Mouse (Mus musculus) testis, adult 2 months (tissue): Measurements from ENCODE around the gene Nav3. TPM values are rescaled to one million over a fixed set of nuclear protein-coding genes. Genes with fewer than 3 reads are reported as not detected.

Experiments used
- H3K27ac ChIP-seq: fragments of 200-500 bp; 2 replicates; pipeline ENCODE4 v1.5.1; 2012; ENCODE audit warnings: low read depth, low read length; ENCODE audit not compliant: control insufficient read depth, insufficient read depth
- H3K27me3 ChIP-seq: fragments of 200-500 bp; 2 replicates; pipeline ENCODE4 v1.6.1; 2012; ENCODE audit warnings: mild to moderate bottlenecking, low read length, moderate library complexity; ENCODE audit not compliant: control insufficient read depth, insufficient read depth
- H3K36me3 ChIP-seq: fragments of 200-500 bp; 2 replicates; pipeline ENCODE4 v1.6.1; 2012; ENCODE audit warnings: mild to moderate bottlenecking, low read length; ENCODE audit not compliant: control insufficient read depth, insufficient read depth
- H3K4me1 ChIP-seq: fragments of 200-500 bp; 2 replicates; pipeline ENCODE4 v1.6.1; 2012; ENCODE audit warnings: low read length; ENCODE audit not compliant: control insufficient read depth, insufficient read depth
- H3K4me3 ChIP-seq: fragments of 200-500 bp; 2 replicates; pipeline ENCODE4 v1.5.1; 2012; ENCODE audit warnings: low read depth, mild to moderate bottlenecking, low read length, moderate library complexity, mixed read lengths; ENCODE audit not compliant: control insufficient read depth
- CTCF ChIP-seq: fragments of 200-500 bp; IDR thresholded peaks from 2 replicates; pipeline ENCODE4 v1.5.1; 2012; ENCODE audit warnings: low read depth, mild to moderate bottlenecking, inconsistent platforms, low read length, moderate library complexity; ENCODE audit not compliant: control insufficient read depth, insufficient read depth, insufficient replicate concordance
- POLR2A ChIP-seq: fragments of 200-500 bp; IDR thresholded peaks from 2 replicates; pipeline ENCODE4 v1.6.1; 2012; ENCODE audit warnings: low read depth, mild to moderate bottlenecking, inconsistent platforms, low read length, moderate library complexity; ENCODE audit not compliant: control insufficient read depth
- polyA plus RNA-seq: library from polyadenylated mRNA; depleted of rRNA; stranded (reverse); fragments of >200 nt; gene quantifications from 2 replicates; pipeline ENCODE4 v1.2.3, GENCODE M21; 2012

Gene Nav3
- polyA plus RNA-seq, 1 experiment = 0.32 TPM

GRCm38 (mm10) chr10:110186242-110186641 lies 269.8 kb downstream of the Nav3 start:
- no peak for TF ChIP-seq POLR2A
- no peak for TF ChIP-seq CTCF
- no peak overlapping the region for H3K27ac ChIP-seq
- H3K4me3 ChIP-seq = no peak overlapping the region
- no peaks in the 10 kb centered on the region for H3K4me1 ChIP-seq
- H3K36me3 ChIP-seq = no peaks in the 10 kb centered on the region
- no peaks in the 10 kb centered on the region for H3K27me3 ChIP-seq

- H3K4me1 ChIP-seq = no peaks in the 10 kb centered on the region
- no peaks in the 10 kb centered on the region for H3K27me3 ChIP-seq
- TF ChIP-seq POLR2A (no peak), CTCF (no peak)
- no peak overlapping the region for H3K27ac ChIP-seq
- H3K4me3 ChIP-seq = no peak overlapping the region
- no peaks in the 10 kb centered on the region for H3K36me3 ChIP-seq
These were observed 280.1 kb downstream of the Nav3 start for GRCm38 (mm10) chr10:110175874-110176273.

- H3K36me3 ChIP-seq = no peaks in the 10 kb centered on the region
- H3K27me3 ChIP-seq = no peaks in the 10 kb centered on the region
- no peak overlapping the region for H3K4me3 ChIP-seq
- no peaks in the 10 kb centered on the region for H3K4me1 ChIP-seq
- no peak for TF ChIP-seq POLR2A
- no peak for TF ChIP-seq CTCF
- no peak overlapping the region for H3K27ac ChIP-seq
These were observed 286.6 kb downstream of the Nav3 start for GRCm38 (mm10) chr10:110169416-110169815.

GRCm38 (mm10) chr10:110168892-110169291 lies 287.1 kb downstream of the Nav3 start:
- no peak for TF ChIP-seq POLR2A
- no peak for TF ChIP-seq CTCF
- Histone ChIP-seq H3K27ac (no peak overlapping the region), H3K4me1 (no peaks in the 10 kb centered on the region), H3K4me3 (no peak overlapping the region), H3K36me3 (no peaks in the 10 kb centered on the region), H3K27me3 (no peaks in the 10 kb centered on the region)

DNA sequence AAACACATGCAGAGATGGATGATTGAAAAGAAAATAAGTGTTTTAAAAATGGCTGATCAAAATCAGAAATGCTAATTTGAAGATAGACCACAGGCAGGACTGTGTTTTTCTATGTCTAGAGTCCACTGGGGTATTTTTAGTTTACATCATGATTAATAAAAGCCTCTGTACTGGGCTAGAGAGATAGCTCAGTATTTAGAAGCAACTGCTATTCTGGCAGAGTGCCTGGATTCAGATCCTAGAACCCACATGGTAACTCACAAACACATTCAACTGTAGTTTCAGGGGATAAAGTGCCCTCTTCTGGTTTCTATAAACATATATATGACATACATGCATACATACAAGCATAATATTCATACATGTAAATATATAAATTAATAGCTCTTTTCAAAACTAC lies 293.4 kb downstream of the Nav3 start:
- H3K27ac ChIP-seq = no peak overlapping the region
- H3K4me3 ChIP-seq = no peak overlapping the region
- H3K36me3 ChIP-seq = no peaks in the 10 kb centered on the region
- TF ChIP-seq CTCF = no peak
- TF ChIP-seq POLR2A = no peak
- H3K4me1 ChIP-seq = no peaks in the 10 kb centered on the region
- H3K27me3 ChIP-seq = no peaks in the 10 kb centered on the region

GRCm38 (mm10) chr10:110160894-110161293 lies 295.1 kb downstream of the Nav3 start:
- Histone ChIP-seq H3K4me3 (no peak overlapping the region), H3K36me3 (no peaks in the 10 kb centered on the region), H3K27ac (no peak overlapping the region), H3K4me1 (no peaks in the 10 kb centered on the region), H3K27me3 (no peaks in the 10 kb centered on the region)
- no peak for TF ChIP-seq CTCF
- TF ChIP-seq POLR2A = no peak

DNA sequence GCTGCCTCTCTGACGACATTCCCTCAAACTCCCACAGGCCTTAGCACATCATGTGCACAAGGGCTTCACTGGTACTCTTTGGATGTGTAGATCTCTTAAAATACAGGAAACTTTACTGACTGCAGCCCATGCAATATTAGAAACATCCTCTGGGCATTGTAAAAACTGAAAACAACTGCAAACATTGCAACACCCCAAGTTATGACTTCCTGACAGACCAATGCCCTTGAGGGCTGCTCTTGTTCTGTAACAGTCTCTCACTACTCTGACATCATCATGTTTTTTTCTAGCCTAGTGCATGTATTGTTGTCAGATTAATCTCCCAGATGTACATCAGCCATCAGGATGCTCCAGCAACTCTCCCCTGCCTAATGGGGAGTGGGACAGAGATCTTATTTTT lies 296.5 kb downstream of the Nav3 start:
- H3K27me3 ChIP-seq = no peaks in the 10 kb centered on the region

GRCm38 (mm10) chr10:110158122-110158521 lies 297.9 kb downstream of the Nav3 start:
- no peak overlapping the region for H3K4me3 ChIP-seq
- no peaks in the 10 kb centered on the region for H3K36me3 ChIP-seq
- no peak overlapping the region for H3K27ac ChIP-seq
- no peaks in the 10 kb centered on the region for H3K27me3 ChIP-seq
- no peak for TF ChIP-seq POLR2A
- no peak for TF ChIP-seq CTCF
- H3K4me1 ChIP-seq = no peaks in the 10 kb centered on the region

More for the DNA sequence above, 296.5 kb downstream of the Nav3 start:
- H3K4me3 ChIP-seq = no peak overlapping the region
- H3K36me3 ChIP-seq = no peaks in the 10 kb centered on the region
- H3K27ac ChIP-seq = no peak overlapping the region
- no peaks in the 10 kb centered on the region for H3K4me1 ChIP-seq
- no peak for TF ChIP-seq POLR2A
- TF ChIP-seq CTCF = no peak
